Mouse (Mus musculus) ES-Bruce4 (cell line): ENCODE measurements around the gene Iffo1.

Experiments used
- CTCF ChIP-seq: IDR thresholded peaks from one replicate; pipeline ENCODE4 v1.8.1; 2011; ENCODE audit warnings: low read depth, low read length
- POLR2A ChIP-seq: IDR thresholded peaks from one replicate; pipeline ENCODE4 v1.8.1; 2011; ENCODE audit warnings: low read length; ENCODE audit not compliant: insufficient read depth

DNA sequence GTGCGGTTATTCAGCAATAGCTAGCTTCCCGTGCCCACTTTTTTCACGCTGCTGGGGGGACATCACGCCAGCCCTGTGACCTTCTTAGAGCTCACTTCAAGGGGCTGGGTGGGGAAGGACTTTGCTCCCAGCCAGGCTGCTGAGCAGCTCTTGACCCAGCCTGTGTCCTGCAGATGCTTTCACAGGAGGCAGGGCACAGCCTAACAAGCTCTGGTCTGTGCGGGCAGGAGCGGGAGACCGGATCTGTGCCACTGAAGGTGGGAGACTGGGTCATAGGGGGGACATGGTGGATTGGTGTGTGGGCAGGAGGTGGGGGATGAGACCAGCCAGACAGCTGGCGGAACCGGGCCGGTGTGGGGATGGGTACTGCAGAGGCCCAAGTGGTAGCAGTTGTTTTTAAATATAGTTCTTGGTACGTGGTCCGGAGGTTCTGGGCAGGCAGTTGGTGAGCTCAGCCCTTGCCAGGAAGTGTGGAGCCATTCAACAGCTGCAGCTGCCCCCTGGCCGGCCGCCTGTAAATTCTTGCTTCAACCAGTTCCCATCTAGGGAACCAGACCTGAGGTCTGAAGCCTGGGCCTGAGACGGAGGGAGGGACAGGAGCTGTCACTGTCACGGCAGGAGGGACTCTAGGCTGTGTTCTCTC lies 4.0 kb downstream of the Iffo1 start:
- TF ChIP-seq CTCF: no peak
- no peak for TF ChIP-seq POLR2A
